Mouse (Mus musculus) cerebellum, postnatal 14 days (tissue): ENCODE data around the gene Best1.

Experiments used
- DNase-seq, 2 experiments: peaks; one replicate each; pipeline ENCODE4 v3.0.0; 2021; ENCODE audit warnings: mixed read lengths in 2 of 2

Gene Best1

GRCm38 (mm10) chr19:9957965-9958364 is 43.5 kb downstream of the Best1 start:
- DNase-seq = no peak

- no peak for DNase-seq
Observed at GRCm38 (mm10) chr19:9956624-9957388, 44.6 kb downstream of the Best1 start.

GRCm38 (mm10) chr19:9955438-9955837 is 46.0 kb downstream of the Best1 start:
- no peak for DNase-seq

GRCm38 (mm10) chr19:9954811-9955202 is 46.6 kb downstream of the Best1 start:
- no peak for DNase-seq

- DNase-seq = peak; percentile 24 to 27
Observed at GRCm38 (mm10) chr19:9954055-9954810, 47.2 kb downstream of the Best1 start.

- DNase-seq = no peak
Observed at GRCm38 (mm10) chr19:9952912-9953311, 48.5 kb downstream of the Best1 start.

GRCm38 (mm10) chr19:9952390-9952789 is 49.0 kb downstream of the Best1 start:
- no peak for DNase-seq

GRCm38 (mm10) chr19:9946986-9947385 is 54.4 kb downstream of the Best1 start:
- no peak for DNase-seq

- no peak for DNase-seq
Observed at GRCm38 (mm10) chr19:9945800-9946564, 55.5 kb downstream of the Best1 start.

- no peak for DNase-seq
Observed at GRCm38 (mm10) chr19:9942539-9943533, 58.6 kb downstream of the Best1 start.

GRCm38 (mm10) chr19:9941809-9942208 is 59.6 kb downstream of the Best1 start:
- no peak for DNase-seq

- no peak for DNase-seq
Observed at GRCm38 (mm10) chr19:9940903-9941302, 60.5 kb downstream of the Best1 start.

- no peak for DNase-seq
Observed at GRCm38 (mm10) chr19:9939841-9940240, 61.6 kb downstream of the Best1 start.

GRCm38 (mm10) chr19:9938824-9939303 is 62.6 kb downstream of the Best1 start:
- no peak for DNase-seq

- no peak for DNase-seq
Observed at GRCm38 (mm10) chr19:9938156-9938823, 63.1 kb downstream of the Best1 start.

- no peak for DNase-seq
Observed at GRCm38 (mm10) chr19:9937428-9937827, 64.0 kb downstream of the Best1 start.

GRCm38 (mm10) chr19:9936579-9936978 is 64.9 kb downstream of the Best1 start:
- DNase-seq = no peak
